Mouse (Mus musculus): ENCODE measurements at regions not wholly inside any gene's neighbourhood (a gene's known extent, or its start where the extent isn't known, plus 50 kb on each side); places are given as distances from the start of the nearest gene placed in this dataset.
A peak's percentile ranks its signal among the peaks of the same experiment; 100 is the strongest.
"Not testable (repeated sequence)": the region's sequence is repeated elsewhere in the genome, so short reads cannot be mapped to it uniquely, and the experiment has no call there.

GRCm38 (mm10) chr11:12545771-12546170 is 81.0 kb upstream of the Cobl start:
- no peak overlapping the region for H3ac ChIP-seq (ENCODE audit: control insufficient read depth, insufficient read length, low read depth)
- no peaks in the 10 kb centered on the region for H3K27me3 ChIP-seq (ENCODE audit: control insufficient read depth, insufficient read depth, insufficient read length)
- H3K36me3 ChIP-seq (ENCODE audit: control insufficient read depth, insufficient read depth), result no peaks in the 10 kb centered on the region
- no peak overlapping the region for H3K4me3 ChIP-seq (ENCODE audit: insufficient read depth, poor library complexity, severe bottlenecking)
- H3K79me2 ChIP-seq (ENCODE audit: control insufficient read depth, insufficient read depth), result no peaks in the 10 kb centered on the region
- no peaks in the 10 kb centered on the region for H3K79me3 ChIP-seq (ENCODE audit: low read depth)
- no peak for TF ChIP-seq CTCF (IDR thresholded peaks at IDR 0.05; ENCODE audit: control insufficient read depth, insufficient read depth, insufficient read length)
- no peak for TF ChIP-seq USF1 (IDR thresholded peaks at IDR 0.05; ENCODE audit: low read depth)
- no peak for TF ChIP-seq MYOG (IDR thresholded peaks at IDR 0.05; ENCODE audit: control insufficient read depth, extremely low read depth, insufficient read length)
- TF ChIP-seq MYOD1 (IDR thresholded peaks at IDR 0.05; ENCODE audit: control insufficient read depth, insufficient read length, low read depth), result no peak
- no peak for TF ChIP-seq CEBPB (IDR thresholded peaks at IDR 0.05; ENCODE audit: low read depth)

DNA sequence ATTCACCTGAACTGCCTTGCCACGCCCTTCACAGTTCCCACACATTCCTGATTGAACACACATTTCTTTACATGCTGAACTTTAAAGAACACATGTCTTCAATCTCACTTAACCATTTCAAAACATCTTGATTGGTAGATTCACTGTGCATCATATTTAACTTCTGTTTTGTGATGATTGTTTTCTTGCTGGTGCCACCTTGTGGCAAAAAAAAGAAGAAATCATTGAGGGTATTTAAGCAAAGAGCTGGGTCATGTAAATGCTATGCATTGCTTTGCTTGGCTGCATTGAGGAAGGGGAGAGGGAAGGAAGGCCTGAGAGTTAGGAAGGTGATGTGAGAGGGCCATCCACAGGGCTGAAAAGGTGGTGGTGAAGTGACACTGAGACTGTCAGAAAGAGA is 78.3 kb upstream of the Cobl start:
- no peaks in the 10 kb centered on the region for H3K27me3 ChIP-seq (ENCODE audit: control insufficient read depth, insufficient read depth, insufficient read length)

DNA sequence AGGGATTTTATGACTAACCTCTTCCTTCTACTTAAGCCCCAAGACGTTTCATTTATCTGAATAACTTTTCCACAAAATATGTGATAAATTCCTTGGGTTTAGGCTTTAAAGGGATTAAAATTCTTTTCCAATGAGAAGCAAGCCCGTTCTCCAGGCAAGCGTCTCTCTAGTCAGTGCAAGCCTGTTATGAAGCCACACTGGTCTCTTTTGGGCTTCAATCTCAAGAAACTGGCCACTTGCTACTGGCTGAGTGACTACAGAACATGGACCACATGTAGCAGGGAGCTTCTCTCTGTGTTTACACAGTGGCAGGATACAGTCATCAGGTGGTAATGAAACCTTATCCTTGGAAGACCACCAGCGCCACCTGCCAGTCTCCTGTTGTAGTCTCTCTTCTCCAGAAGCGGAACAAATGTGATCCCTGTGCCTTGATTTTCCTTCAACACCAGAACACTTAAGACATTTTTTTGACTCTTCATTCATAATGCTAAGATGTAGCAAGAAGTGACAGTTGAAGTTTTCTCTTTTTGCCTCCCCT is 75.6 kb upstream of the Cobl start:
- H3K27me3 ChIP-seq (ENCODE audit: control insufficient read depth, insufficient read depth, insufficient read length), result no peaks in the 10 kb centered on the region
- no peaks in the 10 kb centered on the region for H3K79me2 ChIP-seq (ENCODE audit: control insufficient read depth, insufficient read depth)
- no peaks in the 10 kb centered on the region for H3K36me3 ChIP-seq (ENCODE audit: control insufficient read depth, insufficient read depth)
- no peak for TF ChIP-seq FOSL1 (IDR thresholded peaks at IDR 0.05; ENCODE audit: insufficient read depth, low read length, poor library complexity, severe bottlenecking)
- no peak for TF ChIP-seq MAX (IDR thresholded peaks at IDR 0.05)
- TF ChIP-seq MYOG (IDR thresholded peaks at IDR 0.05; ENCODE audit: control insufficient read depth, extremely low read depth, insufficient read length), result no peak
- no peak for TF ChIP-seq USF1 (IDR thresholded peaks at IDR 0.05; ENCODE audit: low read depth)
- TF ChIP-seq CTCF (IDR thresholded peaks at IDR 0.05; ENCODE audit: control insufficient read depth, insufficient read depth, insufficient read length), result no peak
- no peak for TF ChIP-seq MYOD1 (IDR thresholded peaks at IDR 0.05; ENCODE audit: control insufficient read depth, insufficient read length, low read depth)
- H3K4me3 ChIP-seq (ENCODE audit: insufficient read depth, poor library complexity, severe bottlenecking), result no peak overlapping the region
- no peaks in the 10 kb centered on the region for H3K79me3 ChIP-seq (ENCODE audit: low read depth)
- H3ac ChIP-seq (ENCODE audit: control insufficient read depth, insufficient read length, low read depth), result no peak overlapping the region

More for the DNA sequence above, 78.3 kb upstream of the Cobl start:
- no peaks in the 10 kb centered on the region for H3K79me2 ChIP-seq (ENCODE audit: control insufficient read depth, insufficient read depth)
- TF ChIP-seq MYOG (IDR thresholded peaks at IDR 0.05; ENCODE audit: control insufficient read depth, extremely low read depth, insufficient read length), result no peak
- no peak for TF ChIP-seq CEBPB (IDR thresholded peaks at IDR 0.05; ENCODE audit: low read depth)
- TF ChIP-seq CTCF (IDR thresholded peaks at IDR 0.05; ENCODE audit: control insufficient read depth, insufficient read depth, insufficient read length), result no peak
- no peak for TF ChIP-seq MAX (IDR thresholded peaks at IDR 0.05)
- no peak for TF ChIP-seq USF1 (IDR thresholded peaks at IDR 0.05; ENCODE audit: low read depth)
- no peak for TF ChIP-seq FOSL1 (IDR thresholded peaks at IDR 0.05; ENCODE audit: insufficient read depth, low read length, poor library complexity, severe bottlenecking)
- TF ChIP-seq MYOD1 (IDR thresholded peaks at IDR 0.05; ENCODE audit: control insufficient read depth, insufficient read length, low read depth), result no peak
- no peak overlapping the region for H3K4me3 ChIP-seq (ENCODE audit: insufficient read depth, poor library complexity, severe bottlenecking)
- no peaks in the 10 kb centered on the region for H3K36me3 ChIP-seq (ENCODE audit: control insufficient read depth, insufficient read depth)
- H3K79me3 ChIP-seq (ENCODE audit: low read depth), result no peaks in the 10 kb centered on the region
- H3ac ChIP-seq (ENCODE audit: control insufficient read depth, insufficient read length, low read depth), result no peak overlapping the region

DNA sequence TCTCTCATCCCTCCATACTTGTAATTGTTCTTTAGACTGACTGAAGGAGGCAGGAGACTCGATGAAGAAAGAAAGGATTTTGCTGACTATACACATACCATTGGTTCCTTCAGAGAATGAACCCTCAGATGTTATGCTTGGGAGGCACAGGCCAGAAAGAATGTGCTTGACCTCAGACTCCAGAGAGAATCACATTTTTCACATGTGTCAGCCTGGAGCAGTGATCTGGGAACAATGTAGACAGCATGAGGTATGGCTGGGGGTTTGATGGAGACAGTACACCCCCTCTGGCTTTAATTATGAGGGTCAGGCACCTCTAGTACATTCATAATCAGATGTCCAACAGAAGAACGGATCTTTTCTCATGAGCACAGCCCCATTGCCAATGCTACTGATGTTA is 70.3 kb upstream of the Cobl start:
- H3K79me2 ChIP-seq (ENCODE audit: control insufficient read depth, insufficient read depth), result no peaks in the 10 kb centered on the region
- TF ChIP-seq MYOD1 (IDR thresholded peaks at IDR 0.05; ENCODE audit: control insufficient read depth, insufficient read length, low read depth), result no peak
- TF ChIP-seq CEBPB (IDR thresholded peaks at IDR 0.05; ENCODE audit: low read depth), result no peak
- no peak for TF ChIP-seq USF1 (IDR thresholded peaks at IDR 0.05; ENCODE audit: low read depth)
- no peak for TF ChIP-seq MAX (IDR thresholded peaks at IDR 0.05)
- no peak for TF ChIP-seq CTCF (IDR thresholded peaks at IDR 0.05; ENCODE audit: control insufficient read depth, insufficient read depth, insufficient read length)
- no peak for TF ChIP-seq MYOG (IDR thresholded peaks at IDR 0.05; ENCODE audit: control insufficient read depth, extremely low read depth, insufficient read length)
- no peak for TF ChIP-seq FOSL1 (IDR thresholded peaks at IDR 0.05; ENCODE audit: insufficient read depth, low read length, poor library complexity, severe bottlenecking)
- H3ac ChIP-seq (ENCODE audit: control insufficient read depth, insufficient read length, low read depth), result no peak overlapping the region
- no peaks in the 10 kb centered on the region for H3K36me3 ChIP-seq (ENCODE audit: control insufficient read depth, insufficient read depth)
- no peaks in the 10 kb centered on the region for H3K27me3 ChIP-seq (ENCODE audit: control insufficient read depth, insufficient read depth, insufficient read length)
- no peaks in the 10 kb centered on the region for H3K79me3 ChIP-seq (ENCODE audit: low read depth)
- no peak overlapping the region for H3K4me3 ChIP-seq (ENCODE audit: insufficient read depth, poor library complexity, severe bottlenecking)

DNA sequence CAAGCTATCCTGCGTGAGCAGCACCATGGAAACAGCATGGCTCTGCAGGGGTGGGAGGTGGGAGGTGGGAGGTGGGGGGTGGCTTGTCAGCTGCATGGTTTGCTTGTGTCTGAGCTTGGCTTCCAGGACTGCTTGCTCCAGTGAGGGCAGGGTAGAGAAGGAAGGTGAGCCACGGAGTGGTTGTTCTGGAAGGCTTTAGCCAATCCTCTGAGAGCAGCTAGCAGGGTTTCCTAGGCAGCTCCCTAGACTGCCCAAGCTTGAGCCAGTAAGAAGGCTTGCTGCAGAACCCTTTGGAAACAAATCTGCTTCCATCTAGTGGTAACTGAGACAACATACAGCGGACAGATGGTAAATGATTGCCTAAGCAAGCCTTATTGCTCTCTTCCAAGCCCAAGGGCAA is 67.5 kb upstream of the Cobl start:
- H3ac ChIP-seq (ENCODE audit: control insufficient read depth, insufficient read length, low read depth), result no peak overlapping the region
- H3K4me3 ChIP-seq (ENCODE audit: insufficient read depth, poor library complexity, severe bottlenecking), result no peak overlapping the region
- TF ChIP-seq CTCF (IDR thresholded peaks at IDR 0.05; ENCODE audit: control insufficient read depth, insufficient read depth, insufficient read length) (peak; percentile 13), FOSL1 (IDR thresholded peaks at IDR 0.05; ENCODE audit: insufficient read depth, low read length, poor library complexity, severe bottlenecking) (no peak)
- no peaks in the 10 kb centered on the region for H3K36me3 ChIP-seq (ENCODE audit: control insufficient read depth, insufficient read depth)
- no peaks in the 10 kb centered on the region for H3K27me3 ChIP-seq (ENCODE audit: control insufficient read depth, insufficient read depth, insufficient read length)
- H3K79me3 ChIP-seq (ENCODE audit: low read depth), result no peaks in the 10 kb centered on the region
- H3K79me2 ChIP-seq (ENCODE audit: control insufficient read depth, insufficient read depth), result no peaks in the 10 kb centered on the region

- H3K27me3 ChIP-seq (ENCODE audit: control insufficient read depth, insufficient read depth, insufficient read length), result not testable (repeated sequence)
Measured at GRCm38 (mm10) chr11:12522063-12522462, 57.3 kb upstream of the Cobl start.

More at GRCm38 (mm10) chr11:12522063-12522462, 57.3 kb upstream of the Cobl start:
- H3K36me3 ChIP-seq (ENCODE audit: control insufficient read depth, insufficient read depth); H3ac ChIP-seq (ENCODE audit: control insufficient read depth, insufficient read length, low read depth); H3K4me3 ChIP-seq (ENCODE audit: insufficient read depth, poor library complexity, severe bottlenecking); H3K79me3 ChIP-seq (ENCODE audit: low read depth); H3K79me2 ChIP-seq (ENCODE audit: control insufficient read depth, insufficient read depth): not testable (repeated sequence)

All from C2C12 (cell line).